Mouse (Mus musculus) heart, postnatal 25 days (tissue): ENCODE results near the gene Sirt2. TPM values are rescaled to one million over a fixed set of nuclear protein-coding genes. Genes with fewer than 3 reads are reported as not detected.
A peak's percentile ranks its signal among the peaks of the same experiment; 100 is the strongest.

Source experiments
- DNase-seq: peaks from one replicate; pipeline ENCODE4 v3.0.0; 2022; ENCODE audit warnings: low spot score
- intact Hi-C: fragments of 180-260 bp; cut with DNase I; formaldehyde crosslinking; loops from one replicate; pipeline ENCODE4 v1.15.1; 2025
- total RNA-seq, 2 experiments: library from RNA; stranded (reverse); gene quantifications; 2 replicates each; pipeline ENCODE4 v1.2.3; 2021

Gene Sirt2
- total RNA-seq, 2 experiments from 2014 or later, result 80.0 to 80.2 TPM

GRCm38 (mm10) chr7:28791706-28792105 lies 25.2 kb downstream of the Sirt2 start:
- no peak for DNase-seq
- intact Hi-C loops, result no loop called here

DNA sequence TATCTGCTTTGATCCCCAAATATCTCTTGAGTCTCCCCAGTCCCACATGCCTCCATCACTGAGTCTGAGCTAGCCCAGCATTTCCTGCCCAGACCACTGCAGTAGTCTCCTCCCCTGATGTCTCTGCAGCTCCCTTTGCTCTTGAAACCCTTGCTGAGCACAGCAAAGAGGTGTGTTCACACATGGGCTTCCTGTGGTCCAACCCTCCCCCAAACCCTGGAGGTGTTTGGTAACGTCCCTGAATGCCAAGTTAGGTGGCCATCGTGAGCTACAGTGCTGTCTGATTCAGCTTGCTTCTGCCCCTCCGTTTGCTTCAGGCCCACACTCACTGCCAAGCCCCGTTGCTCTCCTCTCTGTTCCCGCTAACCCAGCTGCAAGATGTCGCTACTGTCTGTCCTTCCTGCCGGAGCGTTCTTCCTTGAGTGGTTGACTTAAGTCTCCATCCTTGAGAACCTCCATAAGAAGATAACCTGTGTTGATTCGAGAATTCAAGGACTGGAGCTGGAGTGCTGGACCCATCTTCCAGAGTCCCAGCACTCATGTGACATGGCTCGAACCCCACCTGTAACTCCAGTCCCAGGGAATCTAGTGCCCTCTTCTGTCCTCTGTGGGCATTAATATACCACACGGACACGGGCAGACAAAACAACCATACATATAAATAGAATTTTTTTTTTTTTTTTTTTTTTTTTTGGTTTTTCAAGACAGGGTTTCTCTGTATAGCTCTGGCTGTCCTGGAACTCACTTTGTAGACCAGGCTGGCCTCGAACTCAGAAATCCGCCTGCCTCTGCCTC lies 26.1 kb downstream of the Sirt2 start:
- DNase-seq, result no peak
- intact Hi-C loops, result no loop called here

DNA sequence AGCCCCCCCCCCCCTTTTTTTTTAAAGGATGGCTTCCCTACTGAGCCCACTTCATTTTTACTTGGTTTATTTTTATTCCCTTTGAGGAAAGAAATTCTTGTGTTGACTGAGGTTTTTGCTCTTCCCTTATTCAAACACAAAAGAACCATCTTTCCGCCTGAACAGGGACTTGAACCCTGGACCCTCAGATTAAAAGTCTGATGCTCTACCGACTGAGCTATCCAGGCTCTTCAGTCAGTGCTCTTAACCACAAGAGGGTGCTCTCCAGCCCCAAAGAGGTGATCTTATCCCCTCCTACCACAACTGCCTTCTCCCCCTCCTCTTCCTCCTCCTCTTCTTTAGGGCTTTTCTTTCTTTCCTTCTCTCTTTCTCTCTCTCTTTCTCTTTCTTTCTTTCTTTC lies 27.3 kb downstream of the Sirt2 start:
- intact Hi-C loops, result no loop called here
- no peak for DNase-seq

DNA sequence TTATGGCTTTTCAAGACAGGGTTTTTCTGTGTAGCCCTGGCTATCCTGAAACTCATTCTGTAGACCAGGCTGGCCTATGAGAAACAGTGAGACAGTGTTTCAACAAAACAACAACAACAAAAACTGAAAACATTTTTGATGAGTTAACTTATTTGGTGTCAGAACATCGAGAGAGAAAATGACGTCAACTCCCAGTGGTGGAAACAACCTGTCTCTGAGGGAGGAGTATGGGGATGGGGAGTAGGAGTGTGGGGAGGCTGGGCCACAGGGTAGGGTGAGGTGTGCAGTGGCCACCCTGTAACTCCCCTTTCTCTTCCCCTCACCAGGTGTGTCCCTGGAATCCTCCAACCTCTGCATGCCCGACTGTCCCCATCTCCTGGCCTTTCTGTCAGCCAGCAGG lies 28.0 kb downstream of the Sirt2 start:
- no peak for DNase-seq

DNA sequence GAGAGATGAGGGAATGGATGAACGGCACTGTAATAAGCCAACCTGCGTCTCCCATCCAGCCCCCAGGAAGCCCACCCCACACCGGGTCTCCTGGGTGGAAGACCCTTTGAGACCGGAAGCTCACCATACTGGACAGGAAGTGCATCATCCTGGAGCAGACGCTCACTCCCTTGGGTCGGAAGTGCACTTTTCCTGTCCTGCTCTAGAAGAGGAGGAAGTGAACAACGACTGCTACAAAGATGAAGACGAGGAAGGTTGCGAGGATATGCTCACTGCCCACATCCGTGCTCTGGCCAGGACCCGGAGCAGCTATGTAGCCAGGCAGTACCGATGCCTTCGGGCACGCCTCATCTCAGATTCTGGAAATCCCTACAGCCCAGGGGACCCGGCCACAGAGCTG lies 29.3 kb downstream of the Sirt2 start:
- intact Hi-C loops, result loop anchor here (1.0 to 5.0 kb wide), 3 partner anchors 36 to 241 kb away; partner anchors contain the start of gene Lgals4
- DNase-seq, result no peak

More for the DNA sequence above, 28.0 kb downstream of the Sirt2 start:
- intact Hi-C loops, result no loop called here

DNA sequence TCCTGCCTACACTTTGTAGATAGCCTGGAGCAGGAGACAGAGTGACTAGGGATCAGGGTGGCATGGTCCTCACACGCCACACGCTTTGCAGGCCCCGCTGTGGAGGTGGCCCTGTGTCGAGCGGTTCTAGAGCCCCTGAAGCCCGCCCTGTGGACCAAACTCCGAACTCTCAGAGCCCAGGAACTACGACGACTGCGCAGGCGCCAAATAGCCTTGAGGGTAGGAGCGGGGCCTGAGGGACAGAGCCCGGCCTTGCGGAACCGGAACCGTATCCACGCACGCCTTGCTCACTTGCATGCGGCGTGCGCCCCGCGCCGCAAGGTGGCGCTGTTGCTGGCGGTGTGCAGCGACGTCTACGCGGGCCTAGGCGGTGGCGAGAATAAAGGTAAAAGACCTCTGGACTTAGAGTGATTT lies 30.0 kb downstream of the Sirt2 start:
- peak; percentile 73 for DNase-seq
- intact Hi-C loops, result loop anchor here (1.0 to 5.0 kb wide), 3 partner anchors 36 to 241 kb away; partner anchors contain the start of gene Lgals4

- DNase-seq, result no peak
- intact Hi-C loops, result loop anchor here (5.0 kb wide), 2 partner anchors 32 to 237 kb away; partner anchors contain the start of gene Lgals4
Measured at GRCm38 (mm10) chr7:28799994-28800393, 33.5 kb downstream of the Sirt2 start.

DNA sequence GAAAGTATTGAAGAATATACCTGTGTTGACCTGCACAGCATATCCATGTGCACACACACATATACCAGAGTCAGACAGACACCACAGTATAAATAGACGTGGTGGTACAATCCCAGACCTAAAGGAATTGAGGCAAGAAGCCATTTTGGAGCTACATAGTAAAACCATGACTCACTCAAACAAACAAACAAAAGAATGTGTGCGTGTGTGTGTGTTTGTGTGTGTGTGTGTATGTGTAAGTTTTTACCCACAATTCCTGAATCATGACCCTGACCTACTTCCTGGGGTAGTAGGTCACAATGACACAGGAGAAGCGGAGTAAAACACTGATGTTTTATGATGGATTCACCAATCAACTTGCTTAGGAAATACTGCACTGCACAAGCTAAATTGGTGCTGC lies 34.9 kb downstream of the Sirt2 start:
- no peak for DNase-seq
- intact Hi-C loops, result no loop called here

GRCm38 (mm10) chr7:28801901-28802670 lies 35.6 kb downstream of the Sirt2 start:
- peak; percentile 27 for DNase-seq
- intact Hi-C loops, result no loop called here

- intact Hi-C loops, result no loop called here
- DNase-seq, result no peak
Measured at GRCm38 (mm10) chr7:28802846-28803588, 36.5 kb downstream of the Sirt2 start.

DNA sequence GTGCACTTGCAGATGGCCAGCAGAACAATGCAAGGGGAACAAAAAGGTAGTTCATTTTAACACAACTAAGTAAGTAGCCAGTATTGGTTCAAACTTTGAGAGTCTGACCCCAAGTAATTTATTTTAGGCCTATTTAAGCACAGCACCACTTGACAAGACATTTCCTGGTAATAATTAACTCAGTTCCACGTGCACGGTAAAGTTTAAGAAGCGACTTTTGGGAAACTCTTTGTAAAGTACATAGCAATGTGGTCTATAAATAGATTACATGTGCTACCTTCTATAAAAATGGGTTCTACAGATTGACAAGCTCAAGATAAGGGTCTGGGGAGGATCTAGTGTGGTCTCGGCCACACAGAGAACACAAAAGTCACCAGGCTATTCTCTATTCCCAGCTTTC lies 37.2 kb downstream of the Sirt2 start:
- DNase-seq, result no peak
- intact Hi-C loops, result no loop called here

DNA sequence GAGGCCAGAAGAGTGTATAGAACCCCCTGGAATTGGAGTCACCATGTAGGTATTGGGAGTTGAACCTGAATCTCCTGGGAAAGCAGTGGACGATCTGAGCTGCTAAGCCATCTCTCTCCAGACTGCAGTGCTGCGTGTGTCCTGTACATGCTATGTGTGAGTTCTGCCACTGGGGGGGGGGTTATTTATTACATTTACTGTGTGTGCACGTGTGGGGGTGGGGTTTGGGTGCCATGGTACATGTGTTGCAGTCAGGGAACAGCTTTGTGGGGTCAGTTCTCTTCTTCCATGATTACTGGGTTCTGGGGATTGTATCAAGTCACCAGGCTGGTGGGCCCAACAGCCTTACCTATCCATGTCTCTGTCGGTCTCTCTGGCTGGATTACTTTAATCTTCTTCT lies 40.3 kb downstream of the Sirt2 start:
- intact Hi-C loops, result no loop called here

DNA sequence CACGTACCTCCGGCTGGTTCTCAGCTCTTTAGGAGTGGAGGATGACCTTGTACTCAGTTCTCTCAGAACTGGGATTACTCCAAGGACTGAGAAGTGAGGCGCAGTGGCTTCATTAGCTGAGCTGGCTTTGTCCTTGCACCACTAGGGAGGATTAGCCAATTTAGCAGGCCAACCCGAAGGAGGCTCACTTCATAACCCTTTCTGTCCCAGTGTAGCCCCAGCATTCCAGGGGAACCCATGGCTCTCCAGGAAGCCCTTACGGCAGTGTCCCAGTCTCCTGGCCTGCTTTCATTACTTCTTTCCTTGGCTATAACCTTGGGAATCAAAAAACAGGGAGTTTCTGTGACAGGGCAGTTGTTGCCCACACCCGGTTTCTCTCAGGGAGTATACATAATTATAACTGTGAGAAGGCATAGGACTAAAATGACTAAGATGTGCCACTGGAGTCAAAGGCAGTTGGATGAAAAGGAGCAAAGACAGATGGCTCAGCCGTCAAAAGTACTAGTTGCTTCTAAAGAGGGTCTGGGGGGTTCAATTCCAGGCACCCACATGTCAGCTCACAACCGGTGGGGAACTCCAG lies 41.2 kb downstream of the Sirt2 start:
- intact Hi-C loops, result no loop called here
- DNase-seq, result no peak

More for the DNA sequence above, 40.3 kb downstream of the Sirt2 start:
- no peak for DNase-seq

- no peak for DNase-seq
- intact Hi-C loops, result no loop called here
Measured at GRCm38 (mm10) chr7:28808221-28808941, 41.8 kb downstream of the Sirt2 start, which contains the start of gene Hnrnpl. Gene Hnrnpl (plus strand): TSS chr7:28808541.

GRCm38 (mm10) chr7:28808957-28809393 lies 42.4 kb downstream of the Sirt2 start:
- intact Hi-C loops, result no loop called here
- DNase-seq, result peak; percentile 92

DNA sequence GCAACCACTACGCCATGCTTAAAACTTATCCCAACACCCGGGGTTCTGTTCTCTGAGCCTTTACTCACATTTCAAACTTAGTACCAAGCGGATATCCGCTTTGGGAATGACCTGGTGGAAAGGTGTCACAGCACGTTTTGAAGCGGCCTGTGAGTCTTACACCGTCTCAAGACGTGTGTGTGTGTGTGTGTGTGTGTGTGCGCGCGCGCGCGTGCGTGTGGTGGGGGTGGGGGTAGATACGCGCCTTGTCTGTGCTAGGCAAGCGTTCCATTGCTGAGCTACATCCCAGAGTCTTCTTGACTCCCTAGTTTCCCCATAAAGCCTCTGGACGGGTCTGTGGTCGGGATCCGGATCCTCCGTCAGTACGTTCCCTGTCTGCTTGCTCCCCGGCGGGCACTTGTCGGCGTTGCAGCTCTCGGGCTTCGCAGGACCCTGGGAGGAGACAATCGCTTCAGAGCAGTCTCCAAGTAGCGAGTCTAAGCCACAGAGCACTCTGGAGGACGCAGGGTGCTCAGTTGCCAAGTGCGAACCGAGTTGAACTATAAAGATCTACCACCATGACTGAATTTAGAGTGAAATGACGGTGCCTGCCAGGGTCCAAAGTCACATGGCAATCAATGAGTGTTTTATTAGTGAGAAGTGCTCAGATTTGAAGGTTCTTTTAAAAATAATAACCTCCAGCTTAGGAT lies 43.0 kb downstream of the Sirt2 start:
- intact Hi-C loops, result loop anchor here (2.0 kb wide), 1 partner anchor 15 kb away; the partner anchor contains the start of gene Ech1
- DNase-seq, result no peak

GRCm38 (mm10) chr7:28810107-28811066 lies 43.9 kb downstream of the Sirt2 start:
- intact Hi-C loops, result loop anchor here (2.0 kb wide), 1 partner anchor 14 kb away; the partner anchor contains the start of gene Ech1
- peak; percentile 99 for DNase-seq
